Mouse (Mus musculus): ENCODE data around the gene Scg2. TPM values are rescaled to one million over a fixed set of nuclear protein-coding genes. Genes with fewer than 3 reads are reported as not detected.

Gene Scg2
- polyA plus RNA-seq, 1 experiment from 2014 or later: 0.20 TPM

GRCm38 (mm10) chr1:79429058-79429457 lies 10.9 kb downstream of the Scg2 start:
- Histone ChIP-seq H3K4me3 (no peak overlapping the region), H3K4me1 (no peaks in the 10 kb centered on the region), H3K9me3 (no peaks in the 10 kb centered on the region), H3K27ac (no peak overlapping the region), H3K36me3 (no peaks in the 10 kb centered on the region), H3K27me3 (ENCODE audit: insufficient read depth, poor library complexity, severe bottlenecking) (no peaks in the 10 kb centered on the region)
- DNase-seq (ENCODE audit: low spot score): no peak
- WGBS: 64% methylated on average over 5 of the region's 5 CpGs

GRCm38 (mm10) chr1:79415496-79415895 lies 24.4 kb downstream of the Scg2 start:
- no peak overlapping the region for H3K27ac ChIP-seq
- H3K4me3 ChIP-seq: no peak overlapping the region
- no peaks in the 10 kb centered on the region for H3K36me3 ChIP-seq
- 0 out of 2 replicates have a peak, but pooled peaks cover 3% of the 10 kb centered on the region for H3K4me1 ChIP-seq
- DNase-seq (ENCODE audit: low spot score): no peak
- no peaks in the 10 kb centered on the region for H3K27me3 ChIP-seq (ENCODE audit: insufficient read depth, poor library complexity, severe bottlenecking)
- H3K9me3 ChIP-seq: no peaks in the 10 kb centered on the region

- H3K9me3 ChIP-seq: no peaks in the 10 kb centered on the region
- DNase-seq (ENCODE audit: low spot score): no peak
- H3K36me3 ChIP-seq: no peaks in the 10 kb centered on the region
- 83% methylated on average over 7 of the region's 7 CpGs for WGBS
- no peaks in the 10 kb centered on the region for H3K27me3 ChIP-seq (ENCODE audit: insufficient read depth, poor library complexity, severe bottlenecking)
- no peak overlapping the region for H3K27ac ChIP-seq
- no peaks in the 10 kb centered on the region for H3K4me1 ChIP-seq
- H3K4me3 ChIP-seq: no peak overlapping the region
Observed at GRCm38 (mm10) chr1:79406337-79406942, 33.5 kb downstream of the Scg2 start.

- Histone ChIP-seq H3K27ac (no peak overlapping the region), H3K27me3 (ENCODE audit: insufficient read depth, poor library complexity, severe bottlenecking) (no peaks in the 10 kb centered on the region), H3K9me3 (no peaks in the 10 kb centered on the region), H3K4me3 (no peak overlapping the region), H3K4me1 (no peaks in the 10 kb centered on the region), H3K36me3 (no peaks in the 10 kb centered on the region)
- no peak for DNase-seq (ENCODE audit: low spot score)
- WGBS: 67% methylated on average over 10 of the region's 10 CpGs
Observed at GRCm38 (mm10) chr1:79401090-79402012, 38.6 kb downstream of the Scg2 start.

- 75% methylated on average over 5 of the region's 5 CpGs for whole genome bisulfite sequencing
- no peak overlapping the region for H3K27ac ChIP-seq
- H3K4me1 ChIP-seq: no peaks in the 10 kb centered on the region
Observed at GRCm38 (mm10) chr1:79400284-79400683, 39.6 kb downstream of the Scg2 start.

More at GRCm38 (mm10) chr1:79400284-79400683, 39.6 kb downstream of the Scg2 start:
- Histone ChIP-seq H3K9me3 (no peaks in the 10 kb centered on the region), H3K36me3 (no peaks in the 10 kb centered on the region), H3K27me3 (ENCODE audit: insufficient read depth, poor library complexity, severe bottlenecking) (no peaks in the 10 kb centered on the region), H3K4me3 (no peak overlapping the region)
- DNase-seq (ENCODE audit: low spot score): no peak

Other genes with a start within 250 kb of the Scg2 start
- 0.21 and 0.28 TPM in 2 replicates for gene Ap1s3, start 231.9 kb upstream of the Scg2 start, polyA plus RNA-seq (2016; fragmentation: Nextera tagmentation; extraction: Ambion mirVana)

Data from heart, embryonic 10.5 days (tissue).